Mouse (Mus musculus) brain, embryonic 14.5 days (tissue): ENCODE results near the gene Prlhr. TPM values are rescaled to one million over a fixed set of nuclear protein-coding genes. Genes with fewer than 3 reads are reported as not detected.

Source experiments
- DNase-seq: peaks from one replicate; pipeline ENCODE4 v3.0.0-alpha.2; 2011; ENCODE audit warnings: low read depth
- CTCF ChIP-seq: fragments of 200-500 bp; IDR thresholded peaks from 2 replicates; pipeline ENCODE4 v1.5.1; 2012; ENCODE audit warnings: inconsistent platforms, mild to moderate bottlenecking, moderate library complexity, borderline replicate concordance; ENCODE audit not compliant: insufficient read depth, insufficient read length; ENCODE audit errors: extremely low read depth
- POLR2A ChIP-seq: fragments of 200-500 bp; IDR thresholded peaks from 2 replicates; pipeline ENCODE4 v1.6.1; 2012; ENCODE audit warnings: mild to moderate bottlenecking, inconsistent platforms, borderline replicate concordance; ENCODE audit not compliant: poor library complexity, insufficient read depth, insufficient read length, severe bottlenecking; ENCODE audit errors: extremely low read depth
- polyA plus RNA-seq: library from polyadenylated mRNA; depleted of rRNA; stranded (reverse); fragments of >200 nt; gene quantifications from 2 replicates; pipeline ENCODE4 v1.2.3, GENCODE M21; 2012; rRNA removed

Prlhr gene
- polyA plus RNA-seq, 1 experiment: 1.1 TPM

GRCm38 (mm10) chr19:60466953-60467570 lies 1.0 kb downstream of the Prlhr start:
- peak; percentile 89 for DNase-seq
- TF ChIP-seq CTCF (peak; percentile 81), POLR2A (no peak)

GRCm38 (mm10) chr19:60465726-60466125 lies 2.4 kb downstream of the Prlhr start:
- TF ChIP-seq POLR2A: no peak
- no peak for TF ChIP-seq CTCF
- peak; percentile 73 for DNase-seq

DNA sequence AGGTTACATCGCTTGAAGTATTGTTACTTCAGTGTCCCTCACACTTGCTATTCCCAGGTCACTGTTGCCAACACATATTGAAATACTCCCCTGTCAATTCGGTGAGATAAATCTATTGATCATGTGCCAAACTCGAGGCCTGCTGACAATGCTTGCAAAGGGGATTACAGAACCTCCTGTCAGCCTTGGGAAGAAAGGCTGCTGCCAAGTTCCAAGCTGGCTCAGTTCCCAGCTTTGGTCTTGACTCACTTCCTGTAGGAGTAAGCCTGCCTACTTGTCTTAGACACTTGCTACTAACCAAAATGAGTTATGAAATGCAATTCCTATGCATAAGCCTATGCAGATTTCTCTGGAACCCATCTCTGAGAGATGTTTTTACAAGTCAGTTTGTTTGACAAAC lies 4.2 kb downstream of the Prlhr start:
- TF ChIP-seq POLR2A: no peak
- TF ChIP-seq CTCF: no peak
- peak; percentile 98 for DNase-seq

DNA sequence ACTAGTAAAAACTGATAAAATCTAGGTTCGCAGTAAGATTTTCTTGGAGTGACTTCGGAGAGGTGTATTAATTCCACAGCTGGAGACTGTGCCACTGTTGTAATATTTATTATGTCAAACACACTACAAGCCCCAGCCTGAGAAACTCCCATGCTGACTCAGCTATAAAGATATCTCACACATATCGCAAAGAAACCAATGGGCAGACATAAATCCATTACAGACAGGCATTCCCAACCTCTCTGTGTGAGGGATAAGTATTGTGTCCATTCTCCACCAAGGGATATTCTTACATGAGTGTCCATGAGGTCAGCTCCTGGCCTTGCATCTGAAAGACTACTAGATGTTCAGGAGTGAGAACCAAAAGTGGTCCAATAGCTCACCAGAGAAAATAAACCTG lies 4.7 kb downstream of the Prlhr start:
- no peak for TF ChIP-seq CTCF
- no peak for TF ChIP-seq POLR2A
- no peak for DNase-seq

DNA sequence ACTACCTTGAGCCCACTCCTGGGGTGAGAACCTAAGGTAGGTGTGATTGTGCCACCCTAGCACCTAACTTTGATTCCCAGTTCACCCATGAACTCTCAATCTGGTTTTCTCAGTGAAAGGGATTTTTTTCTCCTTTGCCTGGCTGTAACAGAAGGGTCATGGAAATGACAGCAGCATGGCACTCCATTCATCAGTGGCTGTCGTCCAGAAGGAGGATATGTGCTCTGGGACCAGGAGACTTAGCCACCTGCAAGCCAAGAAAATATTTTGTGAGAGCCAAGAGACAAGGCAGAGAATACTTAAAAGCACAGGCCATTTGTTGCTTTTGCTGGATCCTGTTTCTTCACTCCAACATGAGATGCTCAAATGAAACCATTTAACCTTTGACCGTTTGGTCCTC lies 6.6 kb downstream of the Prlhr start:
- TF ChIP-seq CTCF: no peak
- no peak for TF ChIP-seq POLR2A
- DNase-seq: no peak

GRCm38 (mm10) chr19:60459680-60460079 lies 8.4 kb downstream of the Prlhr start:
- TF ChIP-seq POLR2A (no peak), CTCF (no peak)

DNA sequence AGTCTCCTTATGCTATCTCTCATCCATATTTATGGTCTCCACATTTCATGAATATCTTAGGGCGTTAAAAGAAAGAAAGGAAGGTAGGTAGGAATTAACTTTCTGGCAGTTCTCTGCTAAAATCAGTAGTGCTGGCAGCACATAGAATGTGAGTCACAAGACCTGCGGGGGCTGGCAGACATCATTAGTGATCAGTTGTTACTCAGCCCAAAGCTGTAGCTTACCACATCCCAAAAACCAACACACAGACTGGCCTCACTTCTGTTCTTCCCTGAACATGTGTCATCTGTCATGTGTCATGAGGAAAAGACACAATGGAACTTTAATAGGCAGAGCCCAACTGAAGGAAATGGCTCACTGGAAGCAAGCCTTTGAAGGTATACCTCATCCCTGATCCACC lies 9.0 kb downstream of the Prlhr start:
- no peak for DNase-seq
- no peak for TF ChIP-seq POLR2A
- TF ChIP-seq CTCF: no peak

More at GRCm38 (mm10) chr19:60459680-60460079, 8.4 kb downstream of the Prlhr start:
- DNase-seq: no peak

DNA sequence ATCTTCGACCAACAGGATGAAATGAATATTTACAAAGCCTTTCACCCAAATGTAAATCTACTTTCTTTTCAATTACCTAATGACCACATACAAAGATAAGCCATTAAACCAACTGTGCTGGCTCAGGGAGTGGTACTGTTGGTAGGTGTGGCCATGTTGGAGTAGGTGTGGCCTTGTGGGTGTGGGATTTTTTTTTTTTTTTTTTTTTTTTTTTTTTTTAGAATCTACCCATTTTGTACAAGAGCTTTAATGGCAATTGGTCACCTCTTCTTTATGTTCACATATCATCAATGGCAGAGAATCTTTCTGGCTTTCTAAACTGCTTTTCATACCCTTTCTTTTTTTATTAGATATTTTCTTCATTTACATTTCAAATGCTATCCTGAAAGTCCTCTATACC lies 12.3 kb downstream of the Prlhr start:
- no peak for DNase-seq
- TF ChIP-seq CTCF (no peak), POLR2A (no peak)

DNA sequence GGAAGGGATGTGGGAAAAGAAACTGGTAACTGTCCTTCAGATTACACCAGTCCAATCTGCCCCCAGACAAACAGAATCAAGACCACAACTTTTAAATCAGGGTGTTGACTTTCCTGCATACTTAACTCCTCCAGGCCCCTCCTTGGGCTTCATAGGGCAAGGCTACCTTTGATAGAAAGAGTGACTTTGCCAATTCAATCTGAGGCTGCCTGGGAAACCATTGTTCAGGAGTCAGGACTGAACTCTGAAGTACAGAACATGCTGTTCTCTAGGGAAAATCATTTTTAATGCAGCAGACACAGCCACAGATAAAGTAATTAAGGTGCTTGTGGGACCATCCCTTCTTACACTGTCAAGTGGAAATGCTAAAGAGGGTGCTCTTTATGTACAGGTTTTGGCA lies 27.6 kb downstream of the Prlhr start:
- DNase-seq: no peak
- no peak for TF ChIP-seq POLR2A
- no peak for TF ChIP-seq CTCF

DNA sequence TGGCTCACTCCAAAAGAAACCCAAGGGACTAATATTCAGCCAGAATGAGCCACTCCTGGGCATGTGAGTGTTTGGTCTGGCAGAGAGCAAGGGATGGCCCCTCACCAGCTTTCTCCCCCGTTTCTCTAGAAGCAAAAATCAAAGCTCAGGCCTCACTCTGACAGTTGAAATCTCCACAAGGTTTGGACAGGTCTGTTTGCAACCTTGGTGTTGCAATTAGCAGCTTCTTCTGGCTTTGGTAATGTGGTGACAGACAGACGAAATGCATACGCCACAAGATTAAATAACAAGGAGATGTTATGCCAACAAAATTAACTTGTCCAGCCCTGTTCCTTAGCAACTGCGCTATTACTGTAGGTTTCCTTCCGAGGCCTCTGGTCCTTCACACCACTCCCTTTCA lies 28.0 kb downstream of the Prlhr start:
- no peak for TF ChIP-seq CTCF
- no peak for TF ChIP-seq POLR2A
- peak; percentile 62 for DNase-seq

DNA sequence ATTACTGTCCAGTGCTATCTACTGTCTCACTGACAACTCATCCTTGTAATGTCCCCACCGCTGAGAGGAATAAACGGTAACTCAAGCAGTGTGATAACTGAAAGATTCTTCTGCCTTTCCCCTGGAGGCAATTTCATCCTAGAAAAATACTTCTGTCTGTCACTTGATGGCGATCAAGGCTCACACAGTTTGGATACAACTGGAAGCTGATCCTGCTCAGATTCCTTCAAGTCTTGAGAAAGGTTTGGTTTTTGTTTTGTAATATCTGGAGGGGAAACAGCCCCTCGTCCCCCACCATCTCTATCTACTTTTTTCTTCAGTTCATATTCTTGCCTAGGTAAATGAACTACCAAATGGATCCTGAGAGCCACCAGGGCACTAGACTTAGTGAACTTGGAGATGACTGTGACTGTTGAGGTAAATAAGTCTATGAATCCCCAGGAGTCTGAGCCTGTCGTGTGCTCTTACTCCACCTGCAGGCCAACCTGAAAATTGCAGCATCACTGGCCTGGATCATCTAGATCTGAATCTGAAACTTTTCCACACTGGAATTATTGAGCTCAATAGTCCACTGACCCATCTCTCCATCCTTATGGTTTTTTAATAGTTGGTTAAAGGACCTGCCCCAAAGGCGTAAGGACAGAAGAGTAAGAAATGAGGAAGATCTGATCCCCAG lies 30.4 kb downstream of the Prlhr start:
- peak; percentile 36 for DNase-seq
- TF ChIP-seq CTCF (peak; percentile 59; the same call in 1 of the 2 replicates), POLR2A (no peak)

DNA sequence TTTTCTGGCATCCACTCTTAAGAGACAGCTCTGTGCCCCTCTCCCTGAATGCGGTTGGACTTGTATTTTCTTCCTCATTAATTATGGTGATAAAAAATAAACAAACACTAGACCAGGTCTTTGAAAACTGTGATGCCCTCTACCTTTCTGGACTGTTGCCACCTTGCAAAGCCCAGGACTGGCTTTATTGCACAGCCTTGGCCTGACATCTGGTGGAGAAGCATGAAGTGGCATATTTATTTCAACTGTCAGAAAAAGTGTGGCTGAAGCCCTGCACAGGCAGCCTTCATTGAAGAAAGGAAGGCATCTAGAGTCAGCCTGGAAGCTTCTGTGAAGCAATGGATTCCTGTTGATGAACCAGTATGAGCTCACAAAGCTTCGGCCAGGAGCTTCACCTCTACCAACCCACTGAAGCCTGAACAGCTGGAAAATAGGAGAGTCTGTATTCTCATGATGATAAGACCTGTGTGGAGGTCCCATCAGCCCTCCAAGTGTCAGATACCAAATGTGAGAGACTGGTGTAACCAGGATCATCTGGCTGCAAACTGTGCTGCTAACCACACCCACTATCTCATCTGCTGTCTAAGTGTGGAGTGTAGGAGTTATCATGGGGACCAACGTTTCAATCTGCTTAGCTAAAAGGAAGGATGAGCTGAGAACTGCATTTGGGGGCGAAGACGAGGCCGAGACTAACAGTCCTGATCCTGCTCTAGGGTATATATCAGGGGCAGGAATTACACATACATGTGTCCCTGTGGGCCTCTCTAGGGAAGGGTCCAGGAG lies 35.6 kb downstream of the Prlhr start:
- TF ChIP-seq CTCF (peak; percentile 43; the same call in 1 of the 2 replicates), POLR2A (no peak)

GRCm38 (mm10) chr19:60417611-60418010 lies 50.5 kb downstream of the Prlhr start:
- DNase-seq: peak; percentile 77
- no peak for TF ChIP-seq POLR2A
- peak; percentile 71; the same call in 1 of the 2 replicates for TF ChIP-seq CTCF

More for the DNA sequence above, 35.6 kb downstream of the Prlhr start:
- peak; percentile 22 for DNase-seq

Other genes starting within 250 kb of the Prlhr start
- gene Fam204a, start 241.6 kb downstream of the Prlhr start, polyA plus RNA-seq: 24.6 and 31.6 TPM in 2 replicates
- gene Cacul1, start 112.7 kb upstream of the Prlhr start, polyA plus RNA-seq: 21.2 and 28.2 TPM in 2 replicates